Mouse (Mus musculus) right cerebral cortex, adult 2 months (tissue): ENCODE measurements around the gene Edil3.

Source experiments
- DNase-seq, 2 experiments: peaks; one replicate each; pipeline ENCODE4 v3.0.0; 2021 to 2022; ENCODE audit warnings: low spot score in 2 of 2

Edil3 gene

DNA sequence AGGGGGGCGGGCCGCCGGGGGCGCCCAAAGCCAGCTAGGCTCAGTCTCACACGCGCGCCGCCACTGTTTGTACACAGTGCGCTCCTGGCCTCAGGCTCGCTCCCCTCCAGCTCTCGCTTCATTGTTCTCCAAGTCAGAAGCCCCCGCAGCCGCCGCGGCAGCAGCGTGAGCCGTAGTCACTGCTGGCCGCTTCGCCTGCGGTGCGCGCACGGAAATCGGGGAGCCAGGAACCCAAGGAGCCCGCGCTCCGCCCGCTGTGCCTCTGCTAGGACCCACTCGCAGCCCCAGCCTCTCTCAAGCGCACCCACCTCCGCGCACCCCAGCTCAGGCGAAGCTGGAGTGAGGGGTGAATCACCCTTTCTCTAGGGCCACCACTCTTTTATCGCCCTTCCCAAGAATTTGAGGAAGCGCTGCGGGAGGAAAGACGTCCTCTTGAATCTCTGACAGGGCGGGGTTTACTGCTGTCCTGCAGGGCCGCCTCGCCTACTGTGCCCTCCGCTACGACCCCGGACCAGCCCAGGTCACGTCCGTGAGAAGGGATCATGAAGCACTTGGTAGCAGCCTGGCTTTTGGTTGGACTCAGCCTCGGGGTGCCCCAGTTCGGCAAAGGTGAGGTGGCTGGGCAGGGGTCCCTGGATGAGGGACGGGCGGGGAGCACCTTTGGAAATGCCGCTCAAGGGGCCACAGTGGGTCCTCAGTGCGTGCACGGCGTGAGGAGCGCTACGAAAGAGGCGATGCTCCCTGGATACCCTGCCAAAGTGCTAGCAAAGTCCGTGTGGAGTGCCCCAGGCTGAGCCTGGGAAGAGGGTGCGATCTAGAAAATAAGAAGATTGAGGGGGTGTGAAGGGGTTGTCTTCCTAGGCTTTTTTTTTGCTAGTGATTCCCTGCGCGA lies at the start of gene Edil3:
Gene Edil3 (plus strand): TSS at position 33 of the 892 bp plus-strand sequence.
- DNase-seq = peak; percentile 59 to 65

GRCm38 (mm10) chr13:88799186-88799585 lies 22.1 kb upstream of the Edil3 start:
- DNase-seq = no peak

DNA sequence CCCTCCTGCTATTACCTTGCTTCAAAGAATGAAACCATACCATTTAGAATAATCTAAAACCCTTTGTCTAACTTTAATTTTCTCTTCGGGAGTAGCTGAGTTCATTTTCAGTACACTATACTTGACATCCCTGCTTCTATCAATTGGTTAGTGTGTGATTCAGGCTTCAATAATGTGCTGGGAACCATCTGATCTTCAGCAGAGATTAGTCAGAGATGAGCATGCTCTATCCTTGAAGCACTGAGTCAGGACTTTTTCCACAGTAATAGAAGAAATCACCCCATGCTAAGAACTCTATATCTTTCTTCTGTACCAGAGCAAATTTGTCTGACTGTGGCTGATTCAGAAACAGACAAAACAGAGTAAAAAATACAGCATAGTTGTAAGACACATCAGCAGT lies 20.3 kb upstream of the Edil3 start:
- no peak for DNase-seq

DNA sequence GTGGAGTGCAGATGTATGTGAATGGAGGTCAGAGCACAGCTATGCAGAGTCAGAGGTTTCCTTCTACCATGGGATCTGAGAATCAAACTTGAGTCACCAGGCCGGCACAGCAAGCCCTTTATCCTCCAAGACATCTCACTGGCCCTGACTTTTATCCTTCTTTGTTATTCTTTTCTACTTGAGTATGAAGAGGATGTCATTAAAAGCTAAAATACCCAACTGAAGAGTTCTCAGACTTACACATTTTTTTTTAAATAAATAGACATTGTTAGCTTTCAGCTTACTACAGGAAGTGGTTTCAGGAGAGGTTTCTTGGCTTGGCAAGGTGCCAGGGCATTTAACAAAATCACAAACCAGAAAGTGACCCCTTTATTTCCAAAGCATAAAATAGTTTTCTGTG lies 15.4 kb upstream of the Edil3 start:
- no peak for DNase-seq

DNA sequence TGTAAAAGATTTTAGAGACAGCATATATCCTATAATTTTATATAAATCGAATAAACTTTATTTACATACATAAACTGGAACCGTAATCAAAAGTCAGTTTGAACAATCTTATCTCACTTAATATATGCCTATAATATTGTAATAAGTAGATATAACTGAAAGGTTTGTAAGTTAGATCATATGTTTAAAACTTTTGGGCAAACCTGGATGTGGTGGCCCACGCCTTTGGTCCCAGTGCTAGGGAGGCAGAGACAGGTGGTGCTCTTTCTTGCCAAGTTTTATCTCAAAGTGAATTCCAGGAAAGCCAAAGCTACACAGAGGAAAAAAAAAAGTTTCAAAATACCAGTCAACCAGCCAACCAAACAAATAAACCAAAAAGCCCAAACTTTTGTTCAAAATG lies 15.0 kb upstream of the Edil3 start:
- no peak for DNase-seq

DNA sequence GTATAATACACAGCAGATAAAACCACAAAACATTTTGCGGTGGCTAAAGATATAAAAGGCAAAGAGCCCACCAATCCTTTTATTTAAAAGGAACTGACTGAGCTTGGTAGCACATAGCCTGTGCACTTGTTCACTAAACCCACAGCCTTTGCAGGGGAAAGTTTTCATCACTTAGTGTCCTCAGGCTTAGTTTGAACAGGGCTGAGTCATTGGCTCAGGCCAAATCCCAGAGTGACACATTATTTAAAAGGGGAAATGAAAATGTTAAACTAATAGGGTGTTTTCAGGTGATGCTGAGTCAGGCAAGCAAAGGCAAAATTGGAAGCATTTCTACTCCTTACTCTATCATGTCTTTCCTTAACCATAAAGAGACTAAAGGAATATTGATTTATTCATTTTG lies 11.2 kb upstream of the Edil3 start:
- DNase-seq = no peak

GRCm38 (mm10) chr13:88820686-88821308 lies 475 bp upstream of the Edil3 start:
- DNase-seq = peak; percentile 19 to 28

GRCm38 (mm10) chr13:88822332-88822895 lies 1.1 kb downstream of the Edil3 start:
- peak; percentile 37 to 53 for DNase-seq

GRCm38 (mm10) chr13:88822976-88823521 lies 1.8 kb downstream of the Edil3 start:
- peak; percentile 60 to 68 for DNase-seq

GRCm38 (mm10) chr13:88823522-88824419 lies 2.5 kb downstream of the Edil3 start:
- peak; percentile 65 to 66 for DNase-seq

DNA sequence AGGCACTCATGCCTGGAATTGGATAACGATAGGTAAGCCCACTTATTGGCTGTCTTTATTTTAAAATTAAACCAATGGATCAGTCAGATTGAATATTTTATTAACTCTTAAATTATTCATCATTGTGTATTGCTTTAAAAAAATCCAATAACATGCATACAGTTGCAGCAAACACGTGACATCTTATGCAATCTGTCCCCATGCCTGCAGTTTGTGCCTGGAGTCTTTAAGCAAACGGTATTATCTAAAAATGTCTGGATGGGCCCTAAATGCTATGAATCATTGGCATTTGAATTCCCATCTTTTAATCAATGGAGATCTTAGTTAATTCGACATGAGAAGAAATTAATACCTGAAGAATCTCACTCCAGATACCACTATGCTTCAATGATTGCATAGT lies 3.2 kb downstream of the Edil3 start:
- no peak for DNase-seq

- DNase-seq = no peak
Measured at GRCm38 (mm10) chr13:88828362-88828761, 7.1 kb downstream of the Edil3 start.

- no peak for DNase-seq
Measured at GRCm38 (mm10) chr13:88833732-88834131, 12.5 kb downstream of the Edil3 start.

DNA sequence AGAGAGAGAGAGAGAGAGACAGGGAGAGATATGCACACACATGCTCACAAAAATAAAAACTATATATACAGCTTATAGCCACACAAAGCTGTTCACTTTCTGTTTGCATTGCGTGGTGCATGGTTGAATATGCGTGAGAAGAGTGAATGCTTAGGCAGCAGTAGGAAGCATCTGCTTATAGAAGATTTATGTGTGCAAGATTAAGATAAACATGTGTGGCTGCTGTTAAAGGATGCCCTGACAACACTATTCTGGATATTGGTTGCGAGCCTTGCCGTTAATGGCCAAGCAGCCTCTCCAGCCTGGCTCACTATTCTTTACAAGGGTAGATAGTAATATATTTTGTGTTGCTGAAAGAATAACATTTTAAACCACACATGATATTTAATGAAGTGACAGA lies 28.5 kb downstream of the Edil3 start:
- DNase-seq = no peak

DNA sequence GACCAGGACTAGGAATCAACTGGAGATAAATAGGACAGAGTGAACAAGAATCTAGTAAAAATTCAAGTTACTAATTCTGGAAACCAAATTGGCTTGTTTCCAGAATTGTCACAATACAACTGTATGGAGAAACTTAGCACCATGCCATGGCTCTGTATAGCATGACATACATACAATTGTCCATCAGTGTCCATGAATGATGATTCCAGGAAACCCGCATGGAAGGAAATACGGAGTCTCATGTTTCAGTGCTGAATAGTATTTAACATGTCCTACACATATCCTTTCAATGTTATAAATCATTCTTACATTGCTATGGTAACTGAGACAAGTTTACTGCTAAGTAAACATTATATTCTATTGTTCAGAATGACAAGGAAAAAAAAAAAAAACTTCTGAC lies 58.7 kb downstream of the Edil3 start:
- no peak for DNase-seq

DNA sequence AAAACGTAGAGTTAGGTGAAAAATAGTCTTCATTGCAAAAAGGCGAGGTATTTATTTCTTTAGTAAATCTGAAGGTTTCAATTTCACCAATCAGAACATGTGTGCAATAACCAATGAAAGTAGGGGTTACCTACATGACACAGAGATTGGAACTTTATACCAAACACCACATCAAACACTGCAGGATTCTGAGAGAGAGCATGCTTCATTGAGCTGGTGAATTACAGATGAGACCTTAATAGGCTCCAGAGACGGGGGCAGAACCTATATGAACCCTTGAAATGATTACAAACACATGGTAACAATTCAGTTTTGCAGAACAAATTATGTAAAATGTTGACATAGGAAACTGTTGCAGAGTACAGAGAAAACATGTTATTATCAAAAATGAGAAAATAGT lies 69.5 kb downstream of the Edil3 start:
- DNase-seq = no peak

- DNase-seq = no peak
Measured at GRCm38 (mm10) chr13:88900046-88900445, 78.8 kb downstream of the Edil3 start.

GRCm38 (mm10) chr13:88907405-88907804 lies 86.1 kb downstream of the Edil3 start:
- DNase-seq = no peak

DNA sequence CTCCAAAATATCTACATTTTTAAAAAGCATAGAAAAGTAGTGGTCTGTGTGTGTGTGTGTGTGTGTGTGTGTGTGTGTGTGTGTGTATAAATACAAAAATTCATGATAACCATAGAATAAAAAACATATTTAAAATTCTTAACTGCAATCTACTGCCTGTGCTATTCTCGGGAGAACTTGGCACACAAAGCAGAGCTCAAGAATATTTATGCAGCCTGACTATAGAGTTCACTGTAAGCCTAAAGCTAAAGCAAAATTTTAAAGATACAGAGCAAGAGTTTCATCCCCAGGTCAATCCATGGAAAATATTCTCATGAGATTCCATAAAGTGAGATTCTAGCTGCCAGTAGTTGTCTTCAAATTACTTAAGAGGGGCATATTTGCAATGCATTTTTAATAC lies 86.9 kb downstream of the Edil3 start:
- no peak for DNase-seq

DNA sequence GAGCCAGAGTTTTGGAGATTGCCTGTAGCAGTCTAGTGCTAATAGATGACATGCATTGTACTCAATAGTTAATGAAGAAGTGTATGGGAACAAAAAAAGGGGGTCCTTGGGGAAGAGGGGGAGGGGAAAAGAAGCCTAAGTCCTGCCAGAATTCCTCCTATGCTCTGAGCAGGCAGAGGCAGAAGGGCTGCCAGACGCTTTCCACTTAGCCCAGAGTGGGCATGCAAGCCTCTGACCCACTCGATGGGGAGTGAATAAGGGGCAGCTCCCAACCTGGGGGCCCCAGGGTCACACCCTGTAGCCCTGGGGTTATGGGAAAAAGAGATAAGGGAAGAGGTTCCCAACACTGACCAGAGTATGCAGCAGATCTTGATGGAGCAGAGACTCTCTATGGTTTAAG lies 95.2 kb downstream of the Edil3 start:
- no peak for DNase-seq

DNA sequence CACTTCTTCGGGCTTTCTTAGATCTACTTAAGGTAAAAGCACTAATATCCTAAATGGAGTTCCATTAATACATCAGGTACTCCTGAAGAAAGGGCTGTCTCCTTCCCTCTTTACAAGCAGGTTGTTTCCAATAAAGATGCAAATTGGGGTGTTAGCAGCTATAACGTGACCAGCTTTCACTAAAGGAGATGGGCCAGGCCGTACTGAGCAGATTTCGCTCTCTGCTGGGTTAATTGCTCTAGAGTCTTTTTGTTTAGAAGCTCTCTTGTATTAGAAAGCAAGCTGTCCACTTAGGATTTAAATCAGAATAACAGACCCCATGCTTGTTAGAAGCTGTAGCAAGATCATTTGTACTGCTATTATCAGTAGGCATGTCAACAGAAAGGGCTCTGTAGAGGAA lies 108.4 kb downstream of the Edil3 start:
- DNase-seq = no peak

DNA sequence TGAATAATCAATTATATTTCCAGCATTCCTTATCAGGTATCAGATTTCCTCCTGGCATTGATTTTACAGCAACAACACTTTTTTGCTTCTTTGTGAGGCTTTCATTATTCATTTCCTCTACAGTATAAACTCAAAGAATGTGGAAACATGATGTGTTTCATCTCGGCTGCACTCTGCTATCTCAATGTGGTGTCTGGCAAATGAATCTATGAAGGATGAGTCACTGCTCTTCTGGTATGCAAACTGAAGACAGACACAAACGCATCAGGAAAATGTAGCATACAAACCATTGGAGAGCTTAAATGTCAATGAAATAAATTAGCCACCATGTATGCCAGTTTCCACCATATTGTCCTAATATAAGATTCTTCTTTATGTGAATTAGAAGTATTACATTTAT lies 117.3 kb downstream of the Edil3 start:
- DNase-seq = no peak
